Mouse (Mus musculus): ENCODE results near the gene Fer1l4. TPM values are rescaled to one million over a fixed set of nuclear protein-coding genes. Genes with fewer than 3 reads are reported as not detected.

Fer1l4 gene
- polyA plus RNA-seq, 1 experiment from 2014 or later: not detected

- Histone ChIP-seq H3K4me1 (no peaks in the 10 kb centered on the region), H3K27me3 (replicated peaks; ENCODE audit: low read depth, poor library complexity, severe bottlenecking) (no peaks in the 10 kb centered on the region), H3K27ac (replicated peaks) (no peak overlapping the region), H3K9me3 (no peaks in the 10 kb centered on the region), H3K4me3 (no peak overlapping the region), H3K36me3 (replicated peaks) (peaks cover 100% of the 10 kb centered on the region)
- no peak for DNase-seq (ENCODE audit: low spot score)
- WGBS: 96% methylated on average over 10 of the region's 10 CpGs
Observed at GRCm38 (mm10) chr2:155991151-155991550, 61.6 kb downstream of the Fer1l4 start.

DNA sequence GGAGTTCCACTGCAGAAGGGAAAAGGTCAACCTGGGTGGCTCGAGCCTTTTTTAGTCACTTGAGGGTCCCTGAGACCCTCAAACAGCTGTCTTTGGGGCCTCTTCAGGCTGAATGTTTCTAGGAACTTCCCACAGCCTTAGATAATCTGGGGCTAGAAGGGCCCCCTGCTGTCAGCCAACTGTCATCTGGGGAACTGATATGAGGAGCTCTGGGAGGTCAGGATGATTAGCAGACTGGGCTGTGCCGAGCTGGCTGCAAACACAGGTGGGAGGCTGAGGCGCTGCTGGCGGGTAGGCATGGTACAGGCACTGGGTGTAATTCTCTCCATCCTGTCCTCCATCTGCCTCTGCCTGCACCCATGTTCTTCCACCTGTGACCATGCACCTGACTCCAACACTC lies 63.7 kb downstream of the Fer1l4 start:
- Histone ChIP-seq H3K27ac (replicated peaks) (no peak overlapping the region), H3K4me1 (no peaks in the 10 kb centered on the region), H3K36me3 (replicated peaks) (peaks cover 100% of the 10 kb centered on the region), H3K9me3 (no peaks in the 10 kb centered on the region), H3K4me3 (no peak overlapping the region), H3K27me3 (replicated peaks; ENCODE audit: low read depth, poor library complexity, severe bottlenecking) (no peaks in the 10 kb centered on the region)
- 80% methylated on average over 4 of the region's 4 CpGs for WGBS
- DNase-seq (ENCODE audit: low spot score): no peak

DNA sequence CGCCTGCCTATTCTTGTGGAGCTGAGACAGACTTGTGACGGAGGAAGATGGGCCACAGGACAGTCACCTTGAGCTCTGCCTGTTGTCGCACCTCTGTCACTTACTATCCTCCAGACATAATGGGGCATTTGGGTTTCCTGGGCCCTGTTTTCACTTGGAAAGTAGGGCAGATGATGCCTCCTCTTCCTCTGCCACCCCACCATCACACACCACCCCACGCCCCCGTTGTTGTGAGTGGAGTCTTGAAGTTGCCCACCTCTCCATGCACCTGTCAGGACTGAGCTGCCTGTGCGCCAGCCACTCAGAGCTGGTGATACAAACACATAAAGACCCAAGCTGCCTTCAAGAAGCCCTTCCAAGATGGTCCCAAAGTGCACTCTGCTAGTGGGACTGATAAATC lies 65.6 kb downstream of the Fer1l4 start:
- H3K4me1 ChIP-seq: no peaks in the 10 kb centered on the region
- no peaks in the 10 kb centered on the region for H3K27me3 ChIP-seq (replicated peaks; ENCODE audit: low read depth, poor library complexity, severe bottlenecking)
- no peaks in the 10 kb centered on the region for H3K9me3 ChIP-seq
- peaks cover 100% of the 10 kb centered on the region for H3K36me3 ChIP-seq (replicated peaks)
- H3K4me3 ChIP-seq: no peak overlapping the region
- no peak for DNase-seq (ENCODE audit: low spot score)
- no peak overlapping the region for H3K27ac ChIP-seq (replicated peaks)
- 94% methylated on average over 6 of the region's 6 CpGs for WGBS

GRCm38 (mm10) chr2:155985776-155986175 lies 67.0 kb downstream of the Fer1l4 start:
- Histone ChIP-seq H3K27me3 (replicated peaks; ENCODE audit: low read depth, poor library complexity, severe bottlenecking) (no peaks in the 10 kb centered on the region), H3K27ac (replicated peaks) (no peak overlapping the region), H3K4me1 (no peaks in the 10 kb centered on the region), H3K4me3 (no peak overlapping the region), H3K36me3 (replicated peaks) (peaks cover 100% of the 10 kb centered on the region), H3K9me3 (no peaks in the 10 kb centered on the region)
- DNase-seq (ENCODE audit: low spot score): no peak
- WGBS: 89% methylated on average over 7 of the region's 7 CpGs

GRCm38 (mm10) chr2:155979328-155979991 lies 73.3 kb downstream of the Fer1l4 start:
- H3K36me3 ChIP-seq (replicated peaks): peaks cover 100% of the 10 kb centered on the region
- no peak overlapping the region for H3K4me3 ChIP-seq
- H3K4me1 ChIP-seq: no peaks in the 10 kb centered on the region
- H3K27ac ChIP-seq (replicated peaks): no peak overlapping the region
- WGBS: 83% methylated on average over 5 of the region's 5 CpGs
- H3K27me3 ChIP-seq (replicated peaks; ENCODE audit: low read depth, poor library complexity, severe bottlenecking): no peaks in the 10 kb centered on the region
- no peak for DNase-seq (ENCODE audit: low spot score)
- no peaks in the 10 kb centered on the region for H3K9me3 ChIP-seq

- no peak overlapping the region for H3K27ac ChIP-seq (replicated peaks)
- H3K4me3 ChIP-seq: no peak overlapping the region
- no peaks in the 10 kb centered on the region for H3K27me3 ChIP-seq (replicated peaks; ENCODE audit: low read depth, poor library complexity, severe bottlenecking)
- H3K4me1 ChIP-seq: no peaks in the 10 kb centered on the region
- no peak for DNase-seq (ENCODE audit: low spot score)
- H3K36me3 ChIP-seq (replicated peaks): peaks cover 96% of the 10 kb centered on the region
- no peaks in the 10 kb centered on the region for H3K9me3 ChIP-seq
- 81% methylated on average over 14 of the region's 14 CpGs for WGBS
Observed at GRCm38 (mm10) chr2:155974087-155974731, 78.5 kb downstream of the Fer1l4 start.

DNA sequence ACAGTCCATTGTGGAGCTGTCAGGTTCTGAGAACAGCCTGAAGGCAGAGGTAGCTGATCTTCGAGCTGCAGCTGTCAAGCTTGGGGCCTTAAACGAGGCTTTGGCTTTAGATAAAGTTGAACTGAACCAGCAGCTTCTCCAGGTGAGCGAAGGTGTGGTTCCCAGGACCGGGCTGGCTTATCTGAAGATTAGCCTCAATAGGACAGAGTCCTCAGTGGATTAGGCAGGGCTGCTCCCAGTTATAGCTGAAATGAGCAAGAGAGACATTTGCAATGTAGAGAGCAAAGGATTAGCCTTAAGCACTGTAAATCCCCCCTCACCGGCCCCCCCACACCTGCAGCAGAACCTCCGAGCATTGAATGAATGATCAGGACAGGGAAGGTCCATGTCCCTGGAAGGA lies 79.4 kb downstream of the Fer1l4 start:
- 89% methylated on average over 6 of the region's 6 CpGs for WGBS
- no peak for DNase-seq (ENCODE audit: low spot score)
- Histone ChIP-seq H3K36me3 (replicated peaks) (peaks cover 96% of the 10 kb centered on the region), H3K27ac (replicated peaks) (no peak overlapping the region), H3K27me3 (replicated peaks; ENCODE audit: low read depth, poor library complexity, severe bottlenecking) (no peaks in the 10 kb centered on the region), H3K9me3 (no peaks in the 10 kb centered on the region), H3K4me3 (no peak overlapping the region), H3K4me1 (no peaks in the 10 kb centered on the region)

Other genes starting within 250 kb of the Fer1l4 start
- gene BC029722, start 233.5 kb downstream of the Fer1l4 start, polyA plus RNA-seq (2016; fragmentation: Nextera tagmentation; extraction: Ambion mirVana): 7.1 and 8.4 TPM in 2 replicates
- 247 and 259 TPM in 2 replicates for gene Eif6, start 226.0 kb downstream of the Fer1l4 start, polyA plus RNA-seq (2016; fragmentation: Nextera tagmentation; extraction: Ambion mirVana)
- 0.29 and 0.41 TPM in 2 replicates for gene Fam83c, start 218.1 kb downstream of the Fer1l4 start, polyA plus RNA-seq (2016; fragmentation: Nextera tagmentation; extraction: Ambion mirVana)
- 74.2 and 82.8 TPM in 2 replicates for gene Uqcc1, start 122.6 kb downstream of the Fer1l4 start, polyA plus RNA-seq (2016; fragmentation: Nextera tagmentation; extraction: Ambion mirVana)
- 0.12 TPM in 1 of 2 replicates, not detected in the other for gene Gm15557, start 112.2 kb downstream of the Fer1l4 start, polyA plus RNA-seq (2016; fragmentation: Nextera tagmentation; extraction: Ambion mirVana)
- 0.52 and 0.91 TPM in 2 replicates for gene Gdf5, start 107.6 kb downstream of the Fer1l4 start, polyA plus RNA-seq (2016; fragmentation: Nextera tagmentation; extraction: Ambion mirVana)
- 29.8 and 31.4 TPM in 2 replicates for gene Cep250, start 96.5 kb downstream of the Fer1l4 start, polyA plus RNA-seq (2016; fragmentation: Nextera tagmentation; extraction: Ambion mirVana)
- gene 6430550D23Rik, start 45.0 kb downstream of the Fer1l4 start, polyA plus RNA-seq (2016; fragmentation: Nextera tagmentation; extraction: Ambion mirVana): 0.91 and 1.4 TPM in 2 replicates
- 178 and 183 TPM in 2 replicates for gene Ergic3, start 44.9 kb downstream of the Fer1l4 start, polyA plus RNA-seq (2016; fragmentation: Nextera tagmentation; extraction: Ambion mirVana)
- gene Spag4, start 12.2 kb upstream of the Fer1l4 start, polyA plus RNA-seq (2016; fragmentation: Nextera tagmentation; extraction: Ambion mirVana): 5.9 and 6.0 TPM in 2 replicates
- 75.6 and 79.6 TPM in 2 replicates for gene Cpne1, start 59.0 kb upstream of the Fer1l4 start, polyA plus RNA-seq (2016; fragmentation: Nextera tagmentation; extraction: Ambion mirVana)
- 50.8 and 52.6 TPM in 2 replicates for gene Rbm12, start 59.0 kb upstream of the Fer1l4 start, polyA plus RNA-seq (2016; fragmentation: Nextera tagmentation; extraction: Ambion mirVana)
- gene Gm28036, start 74.1 kb upstream of the Fer1l4 start, polyA plus RNA-seq (2016; fragmentation: Nextera tagmentation; extraction: Ambion mirVana): 23.3 and 35.7 TPM in 2 replicates
- gene Romo1, start 91.1 kb upstream of the Fer1l4 start, polyA plus RNA-seq (2016; fragmentation: Nextera tagmentation; extraction: Ambion mirVana): 396 and 400 TPM in 2 replicates
- gene Nfs1, start 91.2 kb upstream of the Fer1l4 start, polyA plus RNA-seq (2016; fragmentation: Nextera tagmentation; extraction: Ambion mirVana): 37.7 and 42.1 TPM in 2 replicates
- gene Rbm39, start 127.3 kb upstream of the Fer1l4 start, polyA plus RNA-seq (2016; fragmentation: Nextera tagmentation; extraction: Ambion mirVana): 557 and 577 TPM in 2 replicates
- gene Phf20, start 143.5 kb upstream of the Fer1l4 start, polyA plus RNA-seq (2016; fragmentation: Nextera tagmentation; extraction: Ambion mirVana): 70.3 and 74.5 TPM in 2 replicates

All from embryonic facial prominence, embryonic 10.5 days (tissue).